Mouse (Mus musculus) spleen, postnatal 14 days (tissue): Measurements from ENCODE around the gene Duox1.
A peak's percentile ranks its signal among the peaks of the same experiment; 100 is the strongest.

Source experiments
- DNase-seq, 2 experiments: peaks; one replicate each; pipeline ENCODE4 v3.0.0; 2021 to 2022; ENCODE audit warnings: low spot score in 2 of 2

Duox1 gene

GRCm38 (mm10) chr2:122315372-122315771 is at the start of gene Duox1:
Gene Duox1, plus strand, starts transcription at chr2:122315672.
- no peak for DNase-seq

GRCm38 (mm10) chr2:122266407-122267193 is 48.9 kb upstream of the Duox1 start:
- no peak for DNase-seq

DNA sequence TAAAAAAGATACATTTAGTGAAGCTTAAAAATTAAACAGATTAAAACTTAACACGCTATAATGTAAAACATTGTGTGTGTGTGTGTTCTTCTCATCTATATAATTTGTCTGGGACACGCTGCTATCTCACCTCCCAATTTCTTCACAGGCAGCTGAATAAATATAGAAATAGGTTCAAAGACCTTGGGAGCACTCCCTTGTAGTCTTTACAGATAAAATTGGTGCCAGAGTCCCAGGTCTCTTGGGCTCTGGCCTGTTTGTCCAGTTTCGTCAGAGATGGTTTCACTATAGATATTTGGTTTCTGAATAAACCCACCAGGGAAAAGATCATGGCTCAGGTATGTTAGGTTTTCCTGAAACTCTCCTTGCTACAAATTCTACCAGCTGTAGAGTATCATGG is 36.7 kb upstream of the Duox1 start:
- no peak for DNase-seq

- no peak for DNase-seq
These were observed 31.4 kb upstream of the Duox1 start for GRCm38 (mm10) chr2:122284091-122284490.

DNA sequence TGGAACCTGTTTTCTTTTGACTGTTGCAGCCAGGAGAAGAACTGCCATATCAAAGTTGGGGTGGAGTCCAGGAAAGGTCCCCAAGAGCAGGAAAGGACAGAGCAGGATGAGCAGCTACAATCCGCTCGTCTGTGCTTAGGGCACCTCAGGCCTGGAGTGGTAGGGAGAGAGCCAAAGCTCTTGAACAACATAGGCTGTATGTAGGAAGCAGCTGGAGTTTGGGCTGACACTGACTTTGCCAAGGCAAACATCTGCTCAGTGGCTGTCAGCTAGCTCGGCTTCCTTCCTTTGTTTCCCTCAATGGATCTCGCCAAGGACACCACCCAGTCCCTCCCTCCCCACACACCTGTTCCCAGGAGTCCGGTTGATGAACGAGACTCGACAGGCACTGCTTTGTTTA is 29.3 kb upstream of the Duox1 start:
- no peak for DNase-seq

DNA sequence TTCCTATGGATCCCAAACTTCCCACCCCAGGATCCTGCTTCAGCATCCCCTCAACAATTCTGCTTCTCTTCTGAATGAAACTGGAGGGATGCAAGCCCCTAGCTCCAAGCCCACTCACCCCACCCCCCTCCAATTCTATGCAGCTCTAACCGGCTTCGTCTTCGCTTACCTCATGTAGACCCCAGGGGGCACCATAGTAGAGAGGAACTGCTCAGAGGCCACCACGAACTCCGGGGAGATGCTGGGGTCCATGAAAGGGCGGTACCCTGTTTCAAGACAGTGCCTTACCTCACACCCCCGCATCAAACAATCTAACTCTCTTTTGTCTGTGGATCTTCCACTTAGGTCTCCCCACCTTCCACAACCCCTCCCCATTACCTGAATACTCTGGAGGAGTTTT is 20.6 kb upstream of the Duox1 start:
- no peak for DNase-seq

DNA sequence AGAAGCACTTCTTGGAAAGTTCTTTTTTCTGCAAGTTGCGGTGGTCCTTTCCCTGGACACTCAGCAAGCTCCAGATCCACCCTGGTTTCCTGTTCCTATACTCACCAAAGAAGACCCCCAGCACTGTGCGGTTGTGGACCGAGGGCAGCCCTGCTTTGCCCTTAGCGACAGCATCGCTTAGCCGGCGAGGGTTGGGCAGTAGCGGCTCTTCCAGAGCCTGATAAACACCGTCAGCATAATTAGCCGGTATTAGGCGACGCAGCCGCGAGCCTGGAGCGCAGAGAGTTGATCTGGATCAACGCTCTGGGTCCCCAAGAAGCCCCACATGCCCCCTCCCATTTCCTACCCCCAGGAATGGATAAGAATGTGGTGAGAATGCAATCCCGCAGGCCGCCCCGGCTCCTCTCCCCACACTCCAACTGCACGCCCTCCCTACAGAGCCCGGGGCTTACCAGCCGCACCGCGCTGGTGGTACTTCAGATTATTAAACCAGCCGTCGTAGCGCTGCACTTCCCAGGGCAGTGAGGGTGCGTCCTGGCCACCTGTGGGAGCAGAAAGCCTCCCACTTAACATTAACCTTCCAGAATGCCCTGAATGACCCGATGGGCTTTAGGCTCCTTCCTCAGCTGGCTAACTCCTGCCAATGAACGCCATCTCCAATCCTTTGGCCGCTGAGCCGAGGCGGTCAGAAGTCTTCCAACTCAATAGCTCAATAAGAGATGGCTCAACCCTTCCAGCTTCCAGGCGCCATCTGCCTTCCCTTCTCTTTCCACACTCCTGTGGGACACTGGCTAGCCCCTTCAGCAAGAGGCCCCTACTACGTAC is 18.0 kb upstream of the Duox1 start:
- no peak for DNase-seq

DNA sequence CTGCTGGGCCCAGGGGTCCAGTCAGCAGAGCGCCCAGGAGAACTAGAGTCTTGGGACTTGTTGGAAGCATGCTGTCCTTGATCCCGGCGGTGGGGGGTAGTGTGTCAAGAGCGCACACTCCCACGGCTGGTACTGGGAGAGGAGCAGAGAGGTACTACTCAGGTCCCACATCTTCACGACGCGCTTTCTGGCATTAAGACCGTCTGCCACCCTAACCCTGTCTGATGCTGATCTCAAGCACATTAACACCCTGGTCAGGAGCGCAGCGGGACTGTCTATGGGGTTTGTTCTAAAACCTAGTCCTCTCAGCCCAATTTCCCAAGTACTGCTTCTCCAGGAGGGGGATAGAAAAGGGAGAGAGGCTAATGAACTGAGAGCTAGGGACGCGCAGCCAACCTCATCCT is 17.4 kb upstream of the Duox1 start, which contains the start of gene Duox2:
Gene Duox2 (minus strand): TSS at position 354 of the 404 bp plus-strand sequence.
- DNase-seq, result no peak

- DNase-seq, result no peak
These were observed 16.6 kb upstream of the Duox1 start, which contains the start of gene Duoxa2 for GRCm38 (mm10) chr2:122298596-122299490. Gene Duoxa2, plus strand, starts transcription at chr2:122298900.

DNA sequence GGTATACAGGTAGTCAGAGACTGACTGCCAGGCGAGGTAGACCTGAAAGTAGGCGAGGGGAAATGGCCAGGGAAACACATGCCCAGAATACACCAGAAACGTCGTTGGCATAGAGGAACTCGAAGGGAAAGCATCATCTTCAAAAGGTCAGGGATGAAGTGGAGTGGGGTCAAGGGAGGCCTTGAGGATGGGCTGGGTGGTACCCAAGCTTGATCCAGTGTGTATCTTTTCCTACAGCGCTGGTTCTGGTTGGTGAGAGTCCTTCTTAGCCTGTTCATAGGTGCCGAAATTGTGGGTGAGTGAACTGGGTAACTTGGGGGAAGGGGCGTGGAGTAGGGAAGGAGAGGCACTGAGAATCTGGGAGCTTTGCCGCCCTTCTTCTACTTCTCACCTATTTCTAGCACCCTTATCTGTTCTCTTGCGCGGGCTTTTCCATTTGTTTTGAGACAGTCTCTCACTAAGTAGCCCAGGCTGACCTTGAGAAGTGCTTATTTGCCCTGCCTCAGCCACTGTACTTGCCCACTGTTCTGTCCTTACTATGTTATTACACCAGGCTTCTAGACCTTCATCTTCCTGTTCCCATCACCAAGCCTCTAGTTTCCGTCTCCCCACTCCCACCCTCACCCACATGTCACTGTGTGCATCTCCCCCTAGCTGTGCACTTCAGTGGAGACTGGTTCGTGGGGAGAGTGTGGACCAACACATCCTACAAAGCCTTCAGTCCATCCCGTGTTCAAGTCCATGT is 15.4 kb upstream of the Duox1 start:
- no peak for DNase-seq

- DNase-seq, result no peak
These were observed 14.8 kb upstream of the Duox1 start for GRCm38 (mm10) chr2:122300656-122301020.

GRCm38 (mm10) chr2:122301081-122301920 is 14.2 kb upstream of the Duox1 start:
- no peak for DNase-seq

- DNase-seq, result no peak
These were observed 13.4 kb upstream of the Duox1 start for GRCm38 (mm10) chr2:122301921-122302573.

DNA sequence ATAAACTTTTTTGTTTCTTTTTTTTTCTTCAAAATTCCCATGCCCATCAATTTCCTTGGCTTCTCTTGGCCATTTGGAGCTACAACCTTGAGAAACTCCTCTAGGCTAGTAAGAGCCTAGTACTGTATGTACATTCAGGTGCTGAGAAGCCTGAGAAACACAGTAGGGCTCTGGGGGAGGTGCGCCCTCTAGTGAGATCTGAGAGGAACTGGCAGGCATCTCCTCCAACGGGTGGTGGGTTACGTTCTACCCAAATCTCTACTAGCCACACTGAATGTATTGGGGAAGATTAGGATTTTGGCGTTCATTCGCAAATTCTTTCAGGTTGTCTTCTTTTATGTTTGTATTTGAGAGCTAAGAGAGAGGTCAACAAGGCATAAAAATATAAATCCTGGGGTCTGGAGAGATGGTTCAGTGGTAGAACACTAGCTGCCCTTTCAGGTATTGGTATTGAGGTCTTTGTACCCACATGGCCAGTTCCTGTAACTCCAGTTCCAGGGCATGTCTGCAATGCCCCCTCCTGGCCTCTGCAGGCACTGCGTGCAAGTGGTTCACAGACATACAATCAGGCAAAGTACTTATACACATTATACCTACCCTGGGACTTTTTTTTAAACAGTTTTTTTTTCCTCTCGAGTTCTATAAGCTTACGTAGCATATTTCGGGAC is 12.8 kb upstream of the Duox1 start:
- peak; percentile 27 to 48 for DNase-seq

GRCm38 (mm10) chr2:122304544-122304943 is 10.9 kb upstream of the Duox1 start:
- DNase-seq, result no peak

DNA sequence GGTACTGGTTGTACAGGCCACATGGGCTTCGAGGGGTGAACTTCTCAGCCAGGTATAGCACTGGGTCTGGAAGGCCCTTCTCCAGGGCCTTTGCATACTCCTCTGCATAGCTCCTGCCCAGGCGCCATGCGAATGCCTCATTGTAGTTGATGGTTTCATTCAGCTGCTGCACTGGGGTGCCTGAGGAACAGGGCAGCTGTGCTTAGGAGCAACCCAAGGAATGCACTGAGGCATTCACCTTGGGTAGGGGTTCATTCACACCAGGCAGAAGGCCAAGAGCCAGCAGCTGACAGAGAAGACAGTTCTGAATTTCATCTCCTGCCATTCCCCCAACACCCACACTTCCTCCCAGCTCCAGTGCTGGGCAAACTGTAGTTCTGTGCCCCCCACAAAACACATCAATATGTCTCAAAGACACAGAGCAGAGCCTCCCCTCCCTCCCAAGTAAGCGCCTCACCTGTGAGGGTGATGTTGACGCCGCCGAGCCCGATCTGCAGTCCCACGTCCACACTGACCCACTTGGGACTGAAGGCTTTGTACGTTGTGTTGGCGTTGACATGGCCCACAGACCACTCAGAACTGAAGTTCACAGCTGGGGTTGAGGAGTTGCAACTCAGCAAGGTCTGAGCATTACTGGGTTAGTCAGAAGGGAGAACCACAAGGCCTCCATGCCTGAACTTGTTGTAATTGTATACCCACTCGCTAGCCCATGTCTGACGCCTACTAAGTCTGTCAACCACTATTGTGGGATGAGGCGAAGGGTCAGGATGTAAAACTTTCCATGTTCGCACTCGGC is 10.2 kb upstream of the Duox1 start:
- DNase-seq, result no peak

GRCm38 (mm10) chr2:122306184-122306583 is 9.3 kb upstream of the Duox1 start:
- no peak for DNase-seq

GRCm38 (mm10) chr2:122309647-122310046 is 5.8 kb upstream of the Duox1 start:
- no peak for DNase-seq
